Mouse (Mus musculus): ENCODE data around the gene Pdia5.

Pdia5 gene

DNA sequence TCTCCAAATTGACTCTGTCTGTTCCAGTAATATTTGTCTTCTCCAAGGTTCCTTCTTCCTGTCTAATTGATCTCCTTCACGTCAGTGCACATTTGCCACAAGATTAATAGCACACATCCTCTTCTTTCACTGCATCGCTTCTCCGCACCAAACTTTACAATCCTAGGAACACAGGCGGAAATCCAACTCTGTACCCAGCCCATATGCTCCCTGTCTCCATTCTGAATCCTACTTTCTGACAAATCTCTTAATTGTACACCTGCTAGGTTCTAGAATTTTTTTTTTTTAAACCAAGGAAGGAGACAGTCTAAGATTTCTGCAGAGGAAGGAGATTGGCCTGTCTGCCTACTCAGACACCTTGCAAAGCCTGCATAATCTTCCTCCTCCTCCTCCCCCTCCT, 59.1 kb downstream of the Pdia5 start:
- DNase-seq: no peak

DNA sequence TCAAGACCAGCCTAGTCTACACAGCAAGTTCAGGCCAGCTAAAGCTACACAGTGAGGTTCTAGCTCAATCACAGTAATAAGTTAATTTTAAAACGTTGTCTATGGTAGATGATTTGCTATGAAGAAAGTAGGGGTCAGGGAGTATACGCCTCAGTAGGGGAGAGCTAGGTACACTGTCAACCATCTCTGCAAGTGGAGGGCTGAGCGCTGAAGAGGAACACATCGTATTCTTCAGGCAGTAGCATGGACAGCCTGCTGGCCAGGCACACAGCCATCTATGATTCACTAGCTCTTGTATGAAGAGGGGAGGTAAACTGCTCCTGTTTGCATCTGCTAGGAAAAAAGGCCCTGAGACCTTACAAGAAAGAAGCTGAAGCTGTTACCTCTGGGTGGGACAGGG, 65.7 kb downstream of the Pdia5 start:
- DNase-seq: no peak

DNA sequence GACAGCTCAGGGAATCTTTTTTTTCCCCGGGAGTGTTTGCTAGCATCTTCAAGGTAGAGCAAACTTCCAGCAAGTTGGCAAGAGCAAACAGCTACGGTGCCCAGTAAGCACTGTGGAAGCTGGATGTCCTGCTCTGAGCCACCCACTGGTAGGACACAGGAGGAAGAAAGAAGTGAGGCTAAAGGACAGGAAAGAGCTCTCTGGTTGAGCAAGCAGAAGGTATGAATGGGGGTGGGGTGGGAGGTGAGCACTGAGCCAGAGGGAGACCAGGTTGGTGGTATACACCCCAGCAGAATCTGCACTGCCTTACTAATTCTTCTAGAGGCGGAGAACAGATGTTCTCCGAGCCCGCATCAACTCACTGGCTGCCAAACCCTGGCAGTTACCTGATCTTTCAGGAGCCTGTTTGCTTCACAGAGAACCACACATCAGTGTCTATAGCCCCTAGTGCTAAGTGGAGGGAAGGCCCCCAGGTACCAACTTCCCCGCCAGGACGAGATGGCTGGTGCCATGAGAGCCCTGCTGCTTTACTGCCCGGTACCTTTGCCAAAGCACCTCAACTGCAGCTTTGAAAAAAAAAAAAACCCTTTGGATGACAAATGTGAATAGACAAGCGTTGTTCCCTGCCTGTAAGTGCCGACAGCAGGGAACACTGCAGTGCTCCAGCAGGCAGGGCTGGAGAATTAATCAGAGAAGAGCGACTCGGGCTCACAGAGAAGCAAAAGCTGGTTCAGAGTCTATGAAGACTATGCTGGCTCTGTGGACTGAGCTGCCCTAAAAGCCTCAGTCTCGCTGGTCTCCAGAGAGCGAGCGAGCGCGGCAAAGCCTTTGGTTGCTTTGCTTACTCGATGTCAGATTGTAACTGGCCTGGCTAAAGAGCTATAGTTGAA, 67.2 kb downstream of the Pdia5 start:
- DNase-seq: no peak

DNA sequence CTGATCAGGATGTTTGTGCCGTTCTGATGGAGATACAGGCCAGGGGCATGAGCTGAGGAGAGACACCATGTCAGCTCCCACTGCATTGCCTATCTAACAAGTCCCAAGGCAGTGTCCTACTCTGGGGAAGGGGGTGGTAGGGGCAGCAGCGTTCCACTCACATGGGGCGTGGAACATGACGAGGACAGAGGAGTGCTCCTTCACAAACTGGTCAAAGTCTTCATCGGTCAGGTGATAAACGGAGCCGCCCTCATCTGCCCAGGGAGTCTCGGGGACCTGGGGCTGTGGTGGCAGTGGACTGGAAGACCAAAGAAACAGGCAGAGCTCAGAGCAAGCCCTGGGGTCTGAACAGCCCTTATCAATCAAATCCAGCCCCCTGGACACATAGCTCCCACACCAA, 68.0 kb downstream of the Pdia5 start:
- no peak for DNase-seq

DNA sequence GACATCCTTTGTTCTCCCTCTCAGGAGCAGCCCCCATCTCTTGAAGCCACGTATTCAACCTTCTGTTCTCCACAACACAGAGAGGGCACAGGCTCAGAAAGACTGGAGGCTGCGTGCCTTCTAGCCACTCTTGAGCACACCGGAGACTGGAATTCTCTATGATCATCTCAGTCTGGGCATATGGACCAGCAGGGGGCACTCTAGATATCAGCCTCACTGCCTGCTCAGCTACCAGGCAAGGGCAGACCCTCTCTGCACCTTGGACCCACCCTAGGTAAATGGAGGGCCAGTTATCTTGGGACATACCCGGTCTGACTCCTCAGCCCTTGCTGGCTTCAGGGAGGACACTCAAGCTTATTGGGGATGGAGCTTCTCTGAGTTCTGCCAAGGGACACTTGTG, 68.5 kb downstream of the Pdia5 start:
- peak; percentile 61 for DNase-seq

DNA sequence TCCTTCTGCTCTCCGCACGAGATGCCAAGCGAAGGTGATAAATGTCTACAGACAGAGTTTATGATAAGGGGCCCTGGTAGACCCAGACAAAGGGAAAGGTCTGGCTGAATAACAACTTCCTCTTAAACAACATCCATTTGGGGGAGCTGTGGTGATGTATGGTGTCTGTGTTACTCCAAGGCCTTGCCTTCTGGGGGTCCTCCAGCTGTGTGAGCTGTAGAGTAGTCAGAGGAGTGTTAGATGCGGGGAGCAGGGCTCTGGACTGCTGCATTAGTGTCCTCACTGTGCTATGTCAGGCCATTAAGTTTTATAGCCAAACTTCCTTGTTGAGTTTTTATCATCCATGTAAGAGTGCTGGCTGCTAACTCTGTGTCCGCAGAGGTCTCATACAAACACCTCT, 76.1 kb downstream of the Pdia5 start:
- DNase-seq: no peak

DNA sequence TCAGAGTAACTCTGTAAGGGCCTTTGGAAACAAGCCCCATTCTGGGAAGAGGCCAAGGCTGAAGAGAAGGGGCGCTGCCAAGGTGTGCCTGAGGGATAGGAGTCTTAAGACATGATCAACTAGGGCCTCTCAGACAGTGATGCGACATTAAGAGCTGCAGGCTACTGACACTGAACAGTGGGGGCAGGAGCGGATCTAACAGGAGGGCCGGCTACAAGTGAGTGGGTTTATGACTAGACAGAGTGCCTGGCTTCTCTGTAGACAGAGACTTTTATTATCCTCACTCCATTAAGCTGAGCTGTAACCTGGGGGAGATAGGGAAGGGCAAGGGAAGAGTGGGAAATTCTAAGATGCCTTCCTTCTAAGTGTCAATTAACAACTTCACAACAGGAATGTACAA, 84.0 kb downstream of the Pdia5 start:
- DNase-seq: no peak

DNA sequence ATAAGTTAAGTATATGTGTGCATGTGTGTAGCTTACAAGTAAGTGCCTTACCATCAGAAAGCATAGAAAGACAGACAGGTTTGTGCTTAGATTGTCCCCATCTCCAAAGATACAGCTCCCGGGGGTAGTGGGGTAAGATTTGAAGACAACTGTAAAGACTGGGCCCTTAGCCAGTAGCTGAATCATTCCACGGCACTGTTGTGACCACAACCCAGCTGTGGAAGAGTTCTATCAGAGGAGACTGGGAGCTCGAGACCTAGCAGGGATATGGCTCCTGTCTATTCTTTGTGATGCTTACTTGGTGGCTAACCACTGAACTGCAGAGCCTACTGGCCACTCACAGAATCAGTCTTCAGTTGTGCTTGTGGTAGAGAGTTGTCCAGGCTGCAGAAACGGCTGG, 84.5 kb downstream of the Pdia5 start:
- DNase-seq: no peak

DNA sequence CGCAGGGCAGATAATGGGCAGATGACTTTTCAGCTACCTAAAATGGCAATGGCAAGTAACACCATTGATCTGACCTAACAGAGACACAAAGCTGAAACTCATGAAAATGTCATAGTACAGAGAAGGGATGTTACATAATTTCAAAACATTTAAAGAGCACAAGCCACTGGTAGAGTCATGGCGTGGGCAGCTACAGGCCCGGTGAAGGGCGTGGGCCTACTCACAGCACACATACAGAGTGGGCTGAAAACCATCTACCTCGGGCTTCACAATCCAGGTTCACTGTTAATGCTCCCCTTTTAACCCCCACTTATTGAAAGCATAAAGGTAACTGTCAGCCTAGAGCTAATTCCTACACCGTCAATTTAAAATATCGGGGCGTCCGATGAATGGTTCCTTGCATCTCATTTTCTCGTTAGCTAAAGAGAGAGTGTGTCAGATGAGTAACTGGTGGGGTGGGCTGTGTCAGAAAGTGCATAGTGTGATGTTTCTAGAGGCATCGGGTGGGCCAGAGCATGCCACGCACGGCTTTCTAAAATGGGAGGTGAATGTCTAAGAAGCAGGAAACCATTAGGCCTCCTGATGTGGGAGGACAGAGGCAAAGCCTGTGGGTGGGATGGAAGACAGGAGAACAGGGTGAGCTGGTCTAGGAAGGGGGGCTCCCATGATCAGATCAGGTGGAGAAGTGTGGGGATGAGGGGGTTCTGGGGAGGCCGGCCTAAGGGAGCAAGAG, 85.2 kb downstream of the Pdia5 start:
- DNase-seq: no peak

DNA sequence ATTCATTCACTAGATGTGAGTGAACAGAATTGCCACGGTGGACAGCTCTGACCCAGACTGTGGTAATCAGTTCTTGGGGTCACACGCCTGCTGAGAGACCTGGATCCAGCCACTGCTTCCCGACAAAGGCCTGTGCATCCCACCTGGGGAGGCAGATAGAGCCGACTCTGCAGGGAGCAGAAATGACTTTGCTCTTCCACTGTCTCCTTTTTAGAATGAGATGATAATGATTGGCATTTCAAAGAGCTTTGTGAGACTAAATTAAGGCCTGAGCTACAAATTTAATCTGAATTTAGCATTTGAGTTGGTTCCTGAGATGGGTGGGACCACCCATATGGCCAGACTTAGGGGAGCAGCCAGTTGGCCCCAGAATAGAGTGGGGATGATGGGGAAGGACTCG, 85.8 kb downstream of the Pdia5 start:
- no peak for DNase-seq

DNA sequence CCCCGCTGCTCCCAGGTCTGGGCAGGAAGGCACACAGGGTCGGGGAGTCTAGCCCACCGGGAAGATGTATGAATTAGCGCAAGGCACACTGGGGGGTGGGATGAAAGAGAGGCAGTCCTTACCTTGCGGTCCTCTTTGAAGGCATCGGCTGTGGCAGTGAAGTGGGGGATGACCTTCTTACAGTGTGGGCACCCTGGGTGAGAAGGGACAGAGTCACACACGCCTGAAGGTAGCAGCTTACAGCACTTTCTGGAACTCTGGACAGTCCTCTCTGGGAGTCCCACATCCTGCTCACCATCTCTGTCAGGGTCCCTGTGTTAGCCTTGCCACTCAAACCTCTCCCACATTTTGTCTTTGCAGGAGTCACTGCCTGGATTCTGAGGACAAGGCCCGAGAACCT, 86.8 kb downstream of the Pdia5 start:
- no peak for DNase-seq

DNA sequence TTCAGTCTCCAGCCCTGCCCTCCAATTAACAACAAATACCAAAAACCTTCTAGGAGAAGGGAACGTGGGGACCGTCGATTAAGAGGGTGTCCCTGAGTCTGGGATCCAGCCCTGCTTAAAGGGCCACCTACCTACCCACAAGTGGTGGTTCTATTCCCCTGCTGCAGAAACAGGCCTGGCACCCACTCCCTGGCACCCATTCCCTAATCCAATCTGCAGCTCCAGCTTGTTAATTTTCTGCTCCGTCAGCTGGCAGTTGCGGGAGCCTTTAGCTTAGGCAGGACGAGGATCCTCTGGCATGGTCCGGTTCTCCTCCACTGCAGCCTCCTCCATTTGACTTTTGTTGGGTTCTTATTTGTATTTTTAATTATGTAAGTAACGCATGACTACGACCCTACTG, 87.3 kb downstream of the Pdia5 start:
- DNase-seq: no peak

DNA sequence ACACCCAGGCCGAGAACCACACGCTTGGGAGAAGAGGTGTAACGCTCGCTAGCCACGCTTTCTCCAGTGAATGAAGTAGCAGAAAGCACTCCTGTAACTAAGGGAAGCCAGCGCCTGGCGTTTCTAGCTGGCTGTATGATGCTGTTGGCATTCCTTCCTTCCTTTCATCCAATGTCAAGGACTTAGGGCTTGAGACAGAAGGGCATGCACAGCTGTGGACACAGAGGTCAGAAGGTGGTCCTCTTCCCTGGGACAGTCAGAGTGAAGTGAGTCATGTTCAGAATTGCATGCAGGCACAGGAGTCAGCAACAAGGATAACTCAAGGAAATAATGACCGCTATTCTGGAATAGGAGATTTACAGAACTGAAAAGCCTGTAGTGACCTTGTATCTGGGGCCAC, 97.9 kb downstream of the Pdia5 start:
- DNase-seq: no peak

DNA sequence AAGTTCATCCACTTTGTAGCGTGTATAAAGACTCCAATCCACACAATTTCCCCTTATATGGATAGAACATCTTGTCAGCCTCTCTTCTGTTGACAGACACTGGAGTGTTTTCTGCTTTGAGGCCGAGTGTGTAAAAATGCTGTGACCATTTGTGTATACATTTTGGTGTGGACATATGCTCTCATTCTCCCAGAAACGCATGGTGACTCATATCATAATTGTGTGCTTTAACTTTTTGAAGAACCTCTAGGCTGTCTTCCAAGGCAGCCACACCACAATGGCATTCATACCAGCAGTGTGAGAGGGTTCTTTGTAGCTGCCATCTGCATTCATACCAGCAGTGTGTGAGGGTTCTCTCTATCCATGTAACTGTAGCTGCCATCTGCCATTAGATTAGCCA, 105.0 kb downstream of the Pdia5 start:
- no peak for DNase-seq

DNA sequence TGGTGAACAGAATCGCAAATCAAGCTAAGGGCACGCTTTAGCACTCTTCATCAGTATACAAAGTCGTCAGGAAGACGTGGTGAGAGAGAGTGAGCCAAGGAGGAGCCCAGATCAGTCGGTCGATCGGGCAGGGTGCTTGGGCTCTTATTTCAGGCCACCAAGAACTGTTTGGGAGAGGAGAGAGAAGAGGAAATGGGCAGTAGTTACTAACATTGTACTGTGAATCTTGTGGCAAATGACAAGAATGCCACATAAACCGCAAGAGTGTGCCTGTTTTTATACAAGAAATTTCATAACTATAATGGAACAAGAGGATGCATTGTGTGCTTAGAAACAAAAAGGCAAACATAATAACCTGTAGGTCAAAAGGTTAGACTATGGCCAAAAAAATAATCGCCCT, 110.6 kb downstream of the Pdia5 start:
- DNase-seq: no peak

DNA sequence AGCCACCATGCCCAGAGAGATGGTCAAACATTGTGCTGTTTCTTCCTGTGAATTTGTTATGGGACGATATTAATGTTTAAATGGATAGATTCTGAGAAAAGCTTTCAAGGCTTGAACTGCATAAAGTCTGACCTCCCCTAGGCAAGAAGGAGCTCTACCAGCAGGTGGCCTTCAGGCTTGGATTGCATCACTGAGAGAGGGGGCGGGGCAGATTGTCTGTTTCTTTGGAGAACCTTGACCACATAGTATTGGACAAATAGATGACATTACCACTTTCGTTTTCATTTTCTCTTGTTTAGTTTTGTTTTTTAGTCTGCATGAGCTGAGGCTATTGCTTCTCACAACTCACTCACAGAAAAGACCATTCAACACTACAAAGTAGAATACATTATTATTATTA, 111.3 kb downstream of the Pdia5 start:
- DNase-seq: no peak

DNA sequence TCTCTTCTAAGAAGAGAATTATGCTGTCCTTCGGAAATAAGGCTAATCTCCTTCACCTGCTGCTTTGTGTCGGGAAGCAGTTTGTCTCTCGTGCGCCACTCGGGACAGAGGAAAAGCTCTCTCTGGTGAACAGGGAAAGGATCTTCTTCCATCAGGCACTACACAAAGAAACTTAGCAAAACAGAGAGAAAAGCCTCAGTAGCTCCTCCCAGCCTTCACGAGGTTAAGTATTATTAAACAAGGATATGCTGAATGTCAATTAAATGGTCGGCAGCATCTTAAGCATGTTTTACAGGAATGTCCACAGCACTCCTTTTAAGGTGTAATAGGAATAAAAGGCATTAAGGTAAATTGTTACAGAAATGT, 126.6 kb downstream of the Pdia5 start:
- DNase-seq: no peak

DNA sequence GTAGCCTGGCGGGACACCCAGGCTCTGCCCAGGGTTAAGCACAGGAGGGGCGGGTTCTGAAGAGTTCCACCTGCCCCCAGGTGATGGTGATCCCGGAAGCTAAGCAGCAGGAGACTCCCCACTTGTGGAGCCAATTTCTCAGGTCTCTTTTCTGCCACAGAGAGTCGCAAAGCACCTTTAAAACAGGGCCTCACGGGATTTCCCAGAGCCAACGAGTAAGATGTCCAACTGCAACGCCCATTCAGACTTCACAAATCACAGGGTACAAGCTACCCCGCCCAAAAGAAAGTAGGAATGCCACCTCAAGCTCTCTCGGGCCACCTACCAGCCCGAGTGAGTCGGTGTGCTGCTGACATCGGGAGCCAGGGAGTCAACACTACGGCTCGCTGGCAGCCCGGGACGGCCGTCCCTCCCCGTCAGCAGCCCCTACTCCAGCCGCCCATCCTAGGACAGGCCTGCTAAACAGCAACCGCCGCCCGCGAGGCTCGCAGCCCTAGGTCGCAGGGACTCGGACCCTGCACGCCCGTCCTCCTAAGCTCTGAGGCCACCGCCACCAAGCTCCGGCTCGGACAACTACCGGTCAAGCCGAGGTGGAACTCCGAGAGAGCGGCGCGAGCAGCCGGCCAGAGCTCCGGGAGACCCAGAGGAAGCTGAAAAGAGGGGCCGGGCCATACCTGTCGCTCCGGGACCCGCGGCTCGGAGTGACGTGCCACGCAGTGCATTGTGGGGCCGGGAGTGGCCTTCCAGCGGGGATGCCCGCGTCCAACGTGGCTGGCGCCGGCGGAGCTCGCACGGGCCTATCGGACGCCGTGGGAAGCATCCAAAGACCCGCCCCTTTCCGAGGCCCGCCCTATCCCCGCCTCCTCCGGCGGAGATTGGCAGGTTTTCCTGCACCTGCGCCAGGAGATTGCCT, 127.3 kb downstream of the Pdia5 start, which contains the start of gene Sec22a:
Gene Sec22a, minus strand, starts transcription at position 769 of the 913 bp plus-strand sequence.
- DNase-seq: peak; percentile 99

DNA sequence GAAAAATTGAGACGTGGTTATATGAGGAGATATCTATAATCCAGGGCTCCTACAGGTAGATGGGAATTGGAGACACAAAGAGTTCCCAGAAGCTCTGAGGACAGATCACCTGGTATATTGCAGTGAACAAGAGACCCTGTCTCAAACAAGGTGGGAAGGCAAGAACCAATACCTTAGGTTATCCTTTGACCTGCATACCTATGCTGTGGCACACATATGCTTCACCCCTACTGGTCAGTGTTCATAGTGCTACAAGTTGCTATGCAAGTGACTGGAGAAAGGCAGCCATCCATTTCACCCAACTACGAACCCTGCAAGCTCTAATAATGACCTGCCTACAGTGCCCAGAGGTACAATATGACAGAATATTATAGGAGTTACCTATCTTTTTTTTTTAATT, 128.5 kb downstream of the Pdia5 start:
- no peak for DNase-seq

DNA sequence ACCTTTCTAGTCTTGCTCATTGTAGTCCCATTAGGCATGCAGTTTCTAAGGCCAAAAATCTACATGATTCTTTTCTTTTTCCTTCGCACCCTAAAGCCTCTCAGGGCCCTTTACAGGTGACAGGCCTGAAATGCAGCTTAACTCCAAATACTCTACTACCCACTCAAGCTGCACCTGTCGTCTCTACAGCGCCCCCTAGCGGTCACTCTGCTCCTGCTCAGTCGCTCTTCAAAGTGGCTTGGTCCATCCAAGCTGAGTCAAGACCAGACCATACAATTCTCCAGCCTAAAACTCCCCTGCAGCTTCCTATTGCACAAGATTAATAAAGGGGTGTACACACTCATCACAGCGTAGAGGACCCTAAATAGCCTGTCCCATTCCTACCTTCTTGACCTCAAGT, 130.1 kb downstream of the Pdia5 start:
- peak; percentile 59 for DNase-seq

DNA sequence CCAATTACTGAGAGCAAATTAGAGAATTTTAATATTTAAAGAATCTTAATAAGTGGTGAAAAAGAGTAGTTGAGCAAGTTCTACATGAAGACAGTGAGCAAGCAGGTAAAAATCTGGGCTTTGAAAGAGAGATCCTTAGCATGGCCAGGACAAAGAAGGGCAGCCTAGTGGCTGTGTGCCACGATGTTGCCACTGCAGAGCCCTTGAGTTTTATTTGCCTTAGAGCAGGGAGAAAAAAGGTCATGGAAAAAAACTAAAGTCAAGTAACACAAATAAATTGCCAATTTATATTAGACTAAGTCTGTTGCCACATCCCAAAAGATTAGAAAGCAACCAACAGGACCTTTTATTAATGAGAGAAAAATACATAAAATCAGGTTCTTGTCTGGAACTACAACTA, 133.2 kb downstream of the Pdia5 start:
- no peak for DNase-seq
